Mouse (Mus musculus) yolk sac, embryonic 10.5 days (tissue): ENCODE results near the gene Trmo.

Source experiments
- DNase-seq: peaks from one replicate; pipeline ENCODE4 v3.0.0-alpha.2; 2017; ENCODE audit warnings: low spot score

The Trmo gene

GRCm38 (mm10) chr4:46370406-46370805 lies 18.8 kb downstream of the Trmo start:
- peak; percentile 18 for DNase-seq

GRCm38 (mm10) chr4:46369070-46369469 lies 20.2 kb downstream of the Trmo start:
- no peak for DNase-seq

GRCm38 (mm10) chr4:46367487-46367959 lies 21.7 kb downstream of the Trmo start:
- DNase-seq, result no peak

DNA sequence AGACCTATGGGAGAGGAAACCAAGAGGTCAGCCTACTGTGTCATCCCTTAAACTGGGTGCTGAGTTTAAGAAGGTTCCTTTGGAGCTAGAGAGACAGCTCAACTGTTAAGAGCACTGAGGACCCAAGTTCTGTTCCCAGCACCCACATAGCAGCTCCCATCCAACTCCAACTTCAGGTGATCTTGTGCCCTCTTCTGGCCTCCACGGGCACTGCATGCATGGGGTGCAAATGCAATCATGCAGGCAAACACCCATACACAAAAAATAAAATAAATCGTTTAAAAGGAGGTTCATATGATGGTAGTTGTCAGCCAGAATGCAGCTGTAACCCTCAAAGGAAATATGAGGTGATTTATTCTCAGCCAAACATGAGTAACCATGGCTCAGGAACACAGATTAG lies 24.9 kb downstream of the Trmo start:
- DNase-seq, result no peak

DNA sequence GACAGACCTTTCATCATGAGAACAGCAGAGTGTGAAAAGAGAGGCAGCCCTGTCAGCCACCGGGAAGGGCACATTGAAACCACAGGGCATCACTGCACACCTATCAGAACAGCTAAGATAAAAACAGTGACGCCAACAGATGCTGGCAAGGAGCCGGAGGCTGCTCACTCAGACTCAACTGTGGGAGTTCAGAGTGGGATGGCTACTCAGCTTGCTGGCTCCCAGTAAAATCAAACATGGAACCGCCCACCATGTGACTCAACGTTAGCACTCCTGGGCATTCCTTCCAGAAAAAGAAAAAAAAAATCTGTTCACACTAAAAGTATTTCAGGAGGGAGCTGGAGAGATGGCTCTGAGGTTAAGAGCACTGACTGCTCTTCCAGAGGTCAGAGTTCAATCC lies 28.0 kb downstream of the Trmo start:
- no peak for DNase-seq

- no peak for DNase-seq
Measured at GRCm38 (mm10) chr4:46359539-46360253, 29.5 kb downstream of the Trmo start.

DNA sequence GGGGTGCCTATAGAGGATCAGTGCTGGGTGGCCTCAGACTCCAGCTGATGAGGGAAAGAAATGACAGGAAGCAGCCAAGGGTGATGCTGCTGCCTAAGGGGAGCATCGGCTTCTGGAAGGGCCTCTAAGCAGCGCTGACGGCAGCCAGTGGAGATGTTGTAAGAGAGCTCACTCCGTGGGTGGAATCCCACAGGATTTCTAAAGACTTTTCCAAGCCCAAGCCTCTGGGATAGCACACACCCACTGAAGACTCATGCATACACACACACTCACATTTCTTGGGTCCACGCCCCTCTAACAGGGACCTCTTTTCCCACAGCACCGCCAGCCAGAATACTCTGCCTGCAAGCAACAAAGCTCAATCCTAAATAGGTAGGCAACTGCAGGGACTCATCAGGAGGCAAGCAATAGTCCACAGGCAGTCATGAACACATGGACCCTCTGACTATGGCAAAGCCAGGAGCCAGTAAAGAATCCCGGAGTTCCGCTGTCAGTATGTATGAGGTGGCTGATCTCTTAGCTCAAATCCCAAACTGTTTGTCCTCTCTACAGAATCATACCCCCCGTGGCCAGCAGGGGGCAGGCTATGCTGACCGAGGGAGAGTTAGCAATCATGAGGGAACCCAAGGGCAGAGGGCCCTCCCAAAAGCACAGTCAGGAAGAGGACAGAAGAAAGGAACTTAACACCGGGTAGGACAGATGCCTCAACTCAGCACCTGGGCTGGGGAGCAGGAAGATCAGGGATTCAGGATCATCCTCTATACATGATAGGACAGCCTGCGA lies 32.7 kb downstream of the Trmo start:
- DNase-seq, result peak; percentile 23

GRCm38 (mm10) chr4:46353045-46353444 lies 36.2 kb downstream of the Trmo start:
- no peak for DNase-seq

DNA sequence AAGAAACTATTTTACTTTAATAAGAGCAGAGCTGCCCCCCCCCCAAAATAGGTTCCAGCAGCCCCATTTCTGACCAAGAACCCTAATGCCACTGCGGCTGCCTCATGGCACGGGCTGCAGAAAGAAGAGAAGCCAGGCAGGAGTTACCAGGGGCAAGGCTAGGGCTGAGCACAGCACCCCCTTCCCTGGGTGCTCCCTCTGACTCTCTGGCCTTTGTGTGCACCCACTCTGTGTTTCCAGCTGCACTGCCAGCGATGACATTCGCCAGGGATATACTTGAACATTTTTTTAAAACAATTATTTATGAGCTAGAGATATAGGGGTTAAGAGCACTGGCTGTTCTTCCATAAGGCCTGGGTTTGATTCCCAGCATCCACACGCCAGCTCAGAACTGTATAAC lies 39.7 kb downstream of the Trmo start:
- DNase-seq, result no peak

- DNase-seq, result no peak
Measured at GRCm38 (mm10) chr4:46348897-46349296, 40.3 kb downstream of the Trmo start.

DNA sequence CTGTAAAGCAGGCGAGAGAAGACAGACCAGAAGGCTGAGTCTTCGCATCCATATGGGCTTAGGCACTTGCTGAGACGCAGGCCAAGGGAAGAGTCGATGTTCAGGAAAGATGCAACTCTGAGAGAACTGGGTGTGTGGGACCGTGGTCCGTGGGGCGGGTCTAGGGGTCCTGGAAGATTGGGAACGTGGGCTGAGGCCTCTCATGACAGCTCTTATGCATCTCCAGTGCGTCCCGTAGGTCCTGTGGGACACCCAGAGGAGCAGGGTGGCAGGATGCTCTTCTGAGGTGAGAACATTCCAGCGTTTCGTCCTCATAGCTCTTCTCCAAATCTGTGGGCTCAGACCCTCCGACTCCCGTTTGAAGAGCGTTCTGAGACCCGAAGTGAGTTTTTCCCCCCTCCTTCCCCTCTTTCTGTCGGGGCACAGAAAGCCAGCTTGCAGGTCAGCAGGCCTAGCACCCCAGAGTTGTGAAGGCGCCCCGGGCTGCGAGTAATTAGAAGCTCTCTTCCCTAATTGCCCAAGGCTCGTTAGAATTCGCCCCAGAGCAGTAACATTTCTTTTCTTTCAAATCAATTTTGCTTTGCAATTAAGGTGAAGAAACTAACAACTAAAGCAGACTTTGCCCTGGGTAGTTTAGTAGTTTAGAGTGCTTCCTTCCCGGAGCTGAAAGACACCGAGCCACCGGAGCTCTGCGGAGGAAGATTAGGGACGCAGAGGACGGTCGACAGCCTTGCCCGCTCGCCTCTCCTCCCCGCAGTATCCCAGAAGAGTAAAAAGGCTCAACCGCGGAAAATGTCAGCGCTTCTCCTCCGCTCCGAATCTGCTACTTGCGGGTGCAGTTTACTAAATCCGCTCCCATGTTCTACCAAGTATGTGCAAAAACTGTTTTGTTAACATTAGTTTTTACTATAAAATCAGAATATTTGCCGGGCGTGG lies 41.4 kb downstream of the Trmo start:
- no peak for DNase-seq

GRCm38 (mm10) chr4:46347141-46347540 lies 42.1 kb downstream of the Trmo start:
- no peak for DNase-seq

- no peak for DNase-seq
Measured at GRCm38 (mm10) chr4:46346221-46346620, 43.0 kb downstream of the Trmo start.

DNA sequence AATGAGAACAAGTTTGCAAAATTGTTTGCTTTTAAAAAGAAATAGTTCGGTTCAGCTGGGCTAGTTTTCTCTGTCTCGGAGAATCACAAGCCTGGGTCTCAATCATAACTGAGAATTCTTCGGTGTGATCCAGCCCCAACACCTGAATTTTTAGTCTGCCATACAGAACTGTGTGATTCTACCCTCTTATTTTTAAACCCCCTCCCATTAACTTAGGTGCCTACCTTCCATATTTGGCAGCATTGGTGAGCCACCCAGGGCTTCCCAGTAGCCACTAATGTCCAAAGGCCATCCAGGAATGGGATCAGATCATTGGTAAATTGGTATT lies 43.5 kb downstream of the Trmo start:
- no peak for DNase-seq

GRCm38 (mm10) chr4:46345056-46345772 lies 44.0 kb downstream of the Trmo start:
- DNase-seq, result no peak

- DNase-seq, result peak; percentile 24
Measured at GRCm38 (mm10) chr4:46344288-46344687, 44.9 kb downstream of the Trmo start.

GRCm38 (mm10) chr4:46343596-46344260 lies 45.5 kb downstream of the Trmo start, which contains the start of gene Foxe1:
TSS of gene Foxe1 (plus strand) at chr4:46343609.
- peak; percentile 20 for DNase-seq

- DNase-seq, result no peak
Measured at GRCm38 (mm10) chr4:46342711-46343286, 46.4 kb downstream of the Trmo start.

DNA sequence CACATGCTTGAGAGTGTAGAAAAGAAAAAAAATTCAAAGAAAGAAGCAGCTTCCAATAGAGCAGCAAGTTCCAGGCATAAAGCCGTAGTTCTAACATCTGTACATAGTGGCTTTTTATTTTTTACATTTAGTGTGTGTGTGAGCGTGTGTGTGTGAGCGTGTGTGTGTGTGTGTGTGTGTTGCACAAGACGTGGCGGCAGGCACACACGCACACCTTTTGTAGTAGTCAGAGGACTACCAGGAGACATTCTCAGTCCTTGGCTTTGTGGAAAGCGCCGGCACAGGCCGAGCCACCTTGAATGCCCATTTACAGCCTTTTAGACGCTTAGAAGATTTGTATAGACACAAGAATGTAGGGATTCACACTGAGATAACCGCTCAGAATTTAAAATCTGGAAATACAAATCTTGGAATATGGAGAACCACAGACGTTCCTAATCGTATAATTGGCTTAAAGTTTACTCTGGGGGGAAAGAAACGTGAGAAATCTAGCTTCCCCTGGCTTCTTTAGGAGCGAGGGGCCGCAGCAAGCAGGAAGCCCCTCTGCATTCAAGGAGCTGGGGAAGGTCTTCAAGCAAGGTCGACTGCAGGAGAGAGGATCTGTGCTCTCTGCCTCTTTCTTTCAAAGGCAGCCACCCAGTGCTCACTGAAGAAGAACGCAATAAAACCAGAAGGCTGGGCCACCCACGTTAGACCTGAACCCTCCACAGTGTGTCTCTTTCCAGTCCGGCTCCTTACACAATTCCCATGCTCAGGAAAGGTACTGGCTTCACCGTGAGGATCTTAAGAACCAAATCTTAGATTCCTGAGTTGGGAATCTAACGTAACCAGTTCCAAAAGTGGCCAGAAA lies 47.2 kb downstream of the Trmo start:
- DNase-seq, result no peak

DNA sequence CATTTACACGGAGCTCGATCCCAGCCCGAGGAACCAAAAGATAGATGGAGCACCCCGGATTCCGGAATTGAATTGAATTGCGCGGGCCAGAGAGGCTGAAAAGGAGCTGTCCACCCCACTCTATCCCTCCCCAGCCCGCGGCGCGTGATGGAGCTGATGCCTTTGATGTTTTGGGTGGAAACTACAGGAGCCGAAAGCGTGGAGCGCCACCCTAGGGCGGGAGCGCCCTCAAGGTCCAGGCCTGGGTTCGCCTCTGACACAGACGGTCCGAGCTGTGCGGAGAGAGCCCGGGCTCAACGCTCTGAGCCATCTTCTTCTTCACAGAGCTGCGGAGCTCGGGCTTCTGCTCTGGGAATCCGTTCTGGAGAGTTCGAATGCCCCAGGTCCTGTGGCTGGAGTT lies 49.7 kb downstream of the Trmo start:
- no peak for DNase-seq
